Mouse (Mus musculus) adrenal gland, postnatal 10 days (tissue): ENCODE results near the gene Gm20765. TPM values are rescaled to one million over a fixed set of nuclear protein-coding genes. Genes with fewer than 3 reads are reported as not detected.
"Not testable (repeated sequence)": the region's sequence is repeated elsewhere in the genome, so short reads cannot be mapped to it uniquely, and the experiment has no call there.

Experiments used
- DNase-seq: peaks from one replicate; pipeline ENCODE4 v3.0.0; 2021; ENCODE audit warnings: mixed read lengths
- long read RNA-seq, 2 experiments: library from polyadenylated mRNA; stranded (forward); transcript quantifications; one replicate each; pipeline ENCODE4 v2.0.0; 2021
- total RNA-seq, 2 experiments: library from RNA; stranded (reverse); gene quantifications; 2 replicates each; pipeline ENCODE4 v1.2.3; 2021

Gm20765 gene
- total RNA-seq: not detected
- long read RNA-seq, experiment 1: 0 reads
- long read RNA-seq, experiment 2: 0 reads

DNA sequence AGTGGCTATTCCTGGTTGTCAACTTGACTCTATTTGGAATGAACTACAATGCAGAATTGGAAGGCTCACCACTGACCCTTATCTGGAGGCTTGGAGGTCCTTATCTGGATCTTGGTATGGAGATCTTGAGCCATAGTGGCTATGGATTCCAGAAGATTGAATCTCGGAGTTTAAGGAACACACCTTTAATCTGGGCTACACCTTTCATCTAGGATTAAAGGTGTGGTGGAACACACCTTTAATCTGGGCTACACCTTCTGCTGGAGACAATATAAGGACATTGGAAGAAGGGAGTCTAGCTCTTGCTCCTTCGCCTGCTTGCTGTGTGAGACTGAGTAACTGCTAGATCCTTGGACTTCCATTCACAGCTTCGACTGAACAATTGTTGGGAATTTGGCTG, at the start of gene Gm20765:
Gm20765 (plus strand) TSS at position 301 of the 400 bp plus-strand sequence.
- not testable (repeated sequence) for DNase-seq

DNA sequence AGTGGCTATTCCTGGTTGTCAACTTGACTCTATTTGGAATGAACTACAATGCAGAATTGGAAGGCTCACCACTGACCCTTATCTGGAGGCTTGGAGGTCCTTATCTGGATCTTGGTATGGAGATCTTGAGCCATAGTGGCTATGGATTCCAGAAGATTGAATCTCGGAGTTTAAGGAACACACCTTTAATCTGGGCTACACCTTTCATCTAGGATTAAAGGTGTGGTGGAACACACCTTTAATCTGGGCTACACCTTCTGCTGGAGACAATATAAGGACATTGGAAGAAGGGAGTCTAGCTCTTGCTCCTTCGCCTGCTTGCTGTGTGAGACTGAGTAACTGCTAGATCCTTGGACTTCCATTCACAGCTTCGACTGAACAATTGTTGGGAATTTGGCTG, 42.6 kb upstream of the Gm20765 start, which contains the start of gene Gm21293:
Gm21293 (plus strand) TSS at position 301 of the 400 bp plus-strand sequence.
- DNase-seq: not testable (repeated sequence)

DNA sequence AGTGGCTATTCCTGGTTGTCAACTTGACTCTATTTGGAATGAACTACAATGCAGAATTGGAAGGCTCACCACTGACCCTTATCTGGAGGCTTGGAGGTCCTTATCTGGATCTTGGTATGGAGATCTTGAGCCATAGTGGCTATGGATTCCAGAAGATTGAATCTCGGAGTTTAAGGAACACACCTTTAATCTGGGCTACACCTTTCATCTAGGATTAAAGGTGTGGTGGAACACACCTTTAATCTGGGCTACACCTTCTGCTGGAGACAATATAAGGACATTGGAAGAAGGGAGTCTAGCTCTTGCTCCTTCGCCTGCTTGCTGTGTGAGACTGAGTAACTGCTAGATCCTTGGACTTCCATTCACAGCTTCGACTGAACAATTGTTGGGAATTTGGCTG, 34.1 kb upstream of the Gm20765 start, which contains the start of gene Gm6763:
Gm6763 (plus strand) TSS at position 301 of the 400 bp plus-strand sequence.
- not testable (repeated sequence) for DNase-seq

DNA sequence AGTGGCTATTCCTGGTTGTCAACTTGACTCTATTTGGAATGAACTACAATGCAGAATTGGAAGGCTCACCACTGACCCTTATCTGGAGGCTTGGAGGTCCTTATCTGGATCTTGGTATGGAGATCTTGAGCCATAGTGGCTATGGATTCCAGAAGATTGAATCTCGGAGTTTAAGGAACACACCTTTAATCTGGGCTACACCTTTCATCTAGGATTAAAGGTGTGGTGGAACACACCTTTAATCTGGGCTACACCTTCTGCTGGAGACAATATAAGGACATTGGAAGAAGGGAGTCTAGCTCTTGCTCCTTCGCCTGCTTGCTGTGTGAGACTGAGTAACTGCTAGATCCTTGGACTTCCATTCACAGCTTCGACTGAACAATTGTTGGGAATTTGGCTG, 25.6 kb upstream of the Gm20765 start, which contains the start of gene Gm8764:
Gm8764 (plus strand) TSS at position 301 of the 400 bp plus-strand sequence.
- DNase-seq: not testable (repeated sequence)

DNA sequence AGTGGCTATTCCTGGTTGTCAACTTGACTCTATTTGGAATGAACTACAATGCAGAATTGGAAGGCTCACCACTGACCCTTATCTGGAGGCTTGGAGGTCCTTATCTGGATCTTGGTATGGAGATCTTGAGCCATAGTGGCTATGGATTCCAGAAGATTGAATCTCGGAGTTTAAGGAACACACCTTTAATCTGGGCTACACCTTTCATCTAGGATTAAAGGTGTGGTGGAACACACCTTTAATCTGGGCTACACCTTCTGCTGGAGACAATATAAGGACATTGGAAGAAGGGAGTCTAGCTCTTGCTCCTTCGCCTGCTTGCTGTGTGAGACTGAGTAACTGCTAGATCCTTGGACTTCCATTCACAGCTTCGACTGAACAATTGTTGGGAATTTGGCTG, 17.1 kb upstream of the Gm20765 start, which contains the start of gene Gm21304:
Gm21304 (plus strand) TSS at position 301 of the 400 bp plus-strand sequence.
- not testable (repeated sequence) for DNase-seq

DNA sequence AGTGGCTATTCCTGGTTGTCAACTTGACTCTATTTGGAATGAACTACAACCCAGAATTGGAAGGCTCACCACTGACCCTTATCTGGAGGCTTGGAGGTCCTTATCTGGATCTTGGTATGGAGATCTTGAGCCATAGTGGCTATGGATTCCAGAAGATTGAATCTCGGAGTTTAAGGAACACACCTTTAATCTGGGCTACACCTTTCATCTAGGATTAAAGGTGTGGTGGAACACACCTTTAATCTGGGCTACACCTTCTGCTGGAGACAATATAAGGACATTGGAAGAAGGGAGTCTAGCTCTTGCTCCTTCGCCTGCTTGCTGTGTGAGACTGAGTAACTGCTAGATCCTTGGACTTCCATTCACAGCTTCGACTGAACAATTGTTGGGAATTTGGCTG, 8.6 kb upstream of the Gm20765 start, which contains the start of gene Gm21312:
Gm21312 (plus strand) TSS at position 301 of the 400 bp plus-strand sequence.
- not testable (repeated sequence) for DNase-seq

DNA sequence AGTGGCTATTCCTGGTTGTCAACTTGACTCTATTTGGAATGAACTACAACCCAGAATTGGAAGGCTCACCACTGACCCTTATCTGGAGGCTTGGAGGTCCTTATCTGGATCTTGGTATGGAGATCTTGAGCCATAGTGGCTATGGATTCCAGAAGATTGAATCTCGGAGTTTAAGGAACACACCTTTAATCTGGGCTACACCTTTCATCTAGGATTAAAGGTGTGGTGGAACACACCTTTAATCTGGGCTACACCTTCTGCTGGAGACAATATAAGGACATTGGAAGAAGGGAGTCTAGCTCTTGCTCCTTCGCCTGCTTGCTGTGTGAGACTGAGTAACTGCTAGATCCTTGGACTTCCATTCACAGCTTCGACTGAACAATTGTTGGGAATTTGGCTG, 8.4 kb downstream of the Gm20765 start, which contains the start of gene Gm4340:
Gm4340 (plus strand) TSS at position 301 of the 400 bp plus-strand sequence.
- DNase-seq: not testable (repeated sequence)

DNA sequence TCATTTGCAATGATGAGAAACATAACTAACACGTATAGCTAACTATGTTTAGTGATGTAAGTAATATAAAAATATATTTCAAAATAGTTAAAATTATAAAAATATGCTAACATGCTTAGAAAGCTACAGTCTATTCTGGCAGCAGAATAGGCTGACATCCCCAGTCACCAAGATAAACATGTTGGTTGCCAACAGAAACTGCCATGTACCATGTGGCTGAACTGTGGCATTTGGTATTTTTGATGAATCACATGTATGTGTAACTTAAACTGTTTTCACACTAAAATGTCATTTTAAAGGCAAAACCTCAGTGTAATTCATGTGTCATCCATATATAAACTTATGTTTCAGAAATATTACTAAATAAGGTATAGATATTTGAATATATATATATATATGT, 24.3 kb downstream of the Gm20765 start:
- no peak for DNase-seq

DNA sequence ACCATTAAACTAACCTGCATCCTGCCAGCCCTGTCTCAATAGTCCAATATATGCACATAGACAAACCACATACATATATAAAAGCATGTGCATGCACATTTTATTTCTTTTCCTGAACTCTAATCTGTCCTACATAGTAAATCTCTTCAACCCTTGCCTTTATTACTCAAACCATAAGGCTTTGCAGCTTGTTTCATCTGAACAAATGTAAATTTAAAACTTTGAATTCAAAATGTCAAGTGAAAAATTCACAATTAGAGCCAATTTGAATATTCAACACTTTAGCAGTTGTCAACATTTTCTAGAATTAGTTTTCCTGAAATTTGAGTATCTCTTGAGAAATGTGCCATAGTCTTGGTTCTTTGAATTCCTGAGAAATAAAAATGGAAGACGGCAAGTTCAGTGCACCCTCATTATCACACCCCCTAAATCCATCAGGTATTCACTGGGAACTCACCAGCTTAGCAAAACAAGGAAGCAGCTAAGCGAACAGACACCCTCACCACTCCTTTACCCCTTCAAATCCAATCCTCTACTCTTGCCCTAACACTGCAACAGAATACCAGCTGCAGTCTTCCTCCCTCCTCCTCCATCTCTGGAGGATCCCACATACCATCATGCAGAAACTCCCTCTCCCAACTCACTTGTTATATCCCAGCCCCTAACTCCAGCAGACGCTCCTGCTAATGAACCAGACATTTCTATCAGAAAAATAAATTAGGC, 25.1 kb downstream of the Gm20765 start:
- no peak for DNase-seq

DNA sequence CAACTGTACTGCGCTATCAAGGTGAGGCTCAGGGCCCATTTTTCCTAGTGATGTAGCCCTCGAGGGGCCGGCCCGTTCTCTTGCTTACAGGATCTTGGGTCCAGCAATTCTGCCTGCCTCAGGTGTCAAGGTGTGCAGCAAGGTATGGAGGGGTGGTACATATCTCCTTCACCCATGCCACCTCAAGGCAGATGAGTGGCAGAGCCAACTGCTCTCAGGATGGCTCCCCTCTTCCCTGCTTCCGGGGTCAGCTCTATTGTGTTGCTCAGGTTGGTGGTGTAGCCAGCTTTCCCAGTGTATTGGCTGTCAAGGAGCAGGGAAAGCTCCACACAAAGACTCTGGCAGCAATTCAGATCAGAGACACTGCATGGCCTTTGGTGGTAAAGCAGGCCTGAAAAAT, 29.2 kb downstream of the Gm20765 start:
- DNase-seq: no peak

DNA sequence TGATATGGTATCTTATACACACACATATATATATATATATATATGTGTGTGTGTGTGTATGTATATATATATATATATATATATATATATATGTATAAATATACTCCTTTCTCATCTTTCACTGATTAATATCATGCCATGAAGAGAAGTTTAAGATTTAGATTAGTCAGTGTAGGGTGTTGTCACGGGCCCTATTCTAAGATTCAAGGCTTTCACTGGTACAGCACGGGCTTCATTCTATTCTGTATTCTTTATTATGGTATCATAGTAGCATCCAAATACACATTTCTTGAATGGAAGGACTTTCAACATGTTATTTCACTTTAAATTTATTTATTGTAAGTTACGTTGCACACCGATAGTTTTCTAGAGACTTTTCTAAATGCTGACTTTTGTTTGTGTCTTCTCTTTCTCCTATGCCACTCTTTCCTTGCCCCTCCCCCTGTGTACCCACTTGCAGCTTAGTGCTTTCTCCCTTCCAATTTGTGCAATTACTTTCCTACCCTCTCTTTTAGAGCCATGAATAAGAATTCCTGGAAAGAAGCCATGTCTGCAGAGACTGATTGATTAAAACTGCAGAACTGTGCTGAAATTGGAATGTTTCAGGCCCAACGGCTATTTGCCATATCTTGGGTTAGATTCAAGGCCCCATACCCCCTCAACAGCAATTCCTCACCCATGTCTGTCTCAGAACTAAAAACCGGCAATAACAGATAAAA, 35.1 kb downstream of the Gm20765 start:
- DNase-seq: no peak

Other genes starting within 250 kb of the Gm20765 start
- not detected for gene Gm21293, start 42.5 kb upstream of the Gm20765 start, total RNA-seq
- not detected for gene Gm6763, start 34.0 kb upstream of the Gm20765 start, total RNA-seq
- gene Gm8764, start 25.5 kb upstream of the Gm20765 start, total RNA-seq: not detected
- not detected for gene Gm21304, start 17.0 kb upstream of the Gm20765 start, total RNA-seq
- gene Gm21312, start 8.5 kb upstream of the Gm20765 start, total RNA-seq: not detected
- gene Gm4340, start 8.5 kb downstream of the Gm20765 start, total RNA-seq: not detected